Mouse (Mus musculus) stomach, postnatal 0 days (tissue): ENCODE measurements at regions not wholly inside any gene's neighbourhood (a gene's known extent, or its start where the extent isn't known, plus 50 kb on each side); places are given as distances from the start of the nearest gene placed in this dataset.

Source experiments
- ATAC-seq: fragments of 200-750 bp; cut with Nextera tagmentation; 2 replicates; pipeline ENCODE4 v1.8.0; 2017; ENCODE audit not compliant: low FRiP score, low TSS enrichment
- DNase-seq: peaks from one replicate; pipeline ENCODE4 v3.0.0-alpha.2; 2016; ENCODE audit warnings: low spot score
- H3K27ac ChIP-seq: fragments of 300-500 bp; sonication (generic); replicated peaks from 2 replicates; pipeline ENCODE4 v1.5.1; 2014; ENCODE audit warnings: mild to moderate bottlenecking, control low read depth
- H3K27me3 ChIP-seq: fragments of 300-500 bp; sonication (generic); 2 replicates; pipeline ENCODE4 v1.6.1; 2014; ENCODE audit warnings: low read length; ENCODE audit not compliant: control insufficient read depth, insufficient read depth
- H3K36me3 ChIP-seq: fragments of 300-500 bp; sonication (generic); 2 replicates; pipeline ENCODE4 v1.6.1; 2014; ENCODE audit warnings: low read length, mixed read lengths; ENCODE audit not compliant: control insufficient read depth, insufficient read depth
- H3K4me1 ChIP-seq: fragments of 300-500 bp; sonication (generic); replicated peaks from 2 replicates; pipeline ENCODE4 v1.6.1; 2014; ENCODE audit warnings: antibody characterized with exemption; ENCODE audit not compliant: control insufficient read depth, insufficient read depth
- H3K4me2 ChIP-seq: fragments of 300-500 bp; sonication (generic); replicated peaks from 2 replicates; pipeline ENCODE4 v1.6.1; 2014; ENCODE audit warnings: low read depth, mild to moderate bottlenecking, control low read depth, moderate library complexity
- H3K4me3 ChIP-seq: fragments of 300-500 bp; sonication (generic); 2 replicates; pipeline ENCODE4 v1.5.1; 2014; ENCODE audit warnings: low read depth, low read length, control low read depth
- H3K9ac ChIP-seq: fragments of 300-500 bp; sonication (generic); 2 replicates; pipeline ENCODE4 v1.6.1; 2014; ENCODE audit warnings: mild to moderate bottlenecking, low read length, control low read depth, mixed read lengths
- H3K9me3 ChIP-seq: fragments of 300-500 bp; sonication (generic); 2 replicates; pipeline ENCODE4 v1.6.1; 2016; ENCODE audit warnings: low read length; ENCODE audit not compliant: control insufficient read depth
- CTCF ChIP-seq: IDR thresholded peaks from 2 replicates; pipeline ENCODE4 v1.5.1; 2016; ENCODE audit warnings: antibody characterized with exemption, low read depth, mild to moderate bottlenecking, moderate library complexity
- EP300 ChIP-seq: optimal IDR thresholded peaks from 2 replicates; pipeline ENCODE3; 2016; ENCODE audit warnings: antibody characterized with exemption
- WGBS: fragments of 180-500 bp; shearing (Covaris S2); extraction: QIAGEN DNeasy Blood & Tissue Kit; methylation state at CpG from one replicate; pipeline ENCODE4 v1.1.7; 2014; 5-methylcytosine and 5-hydroxymethylcytosine counted together

DNA sequence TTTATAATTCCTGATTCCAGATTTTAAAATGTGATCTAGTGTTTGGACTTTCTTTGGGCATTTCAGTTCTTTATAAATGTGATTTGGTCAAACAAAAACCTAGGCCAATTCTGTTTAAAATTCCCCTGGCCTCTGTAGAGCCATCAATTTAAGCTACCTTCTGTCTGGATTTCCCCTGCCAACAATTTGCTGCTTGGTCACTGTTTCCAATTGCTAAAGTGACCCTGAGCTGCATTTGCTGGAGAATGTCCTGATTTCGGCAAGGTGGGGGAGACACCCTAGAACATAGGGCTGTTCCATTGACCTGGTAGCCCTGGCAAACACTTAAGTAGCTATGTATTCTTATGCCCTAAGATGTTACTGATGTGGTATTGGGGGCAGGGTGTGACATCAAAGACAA lies 386.3 kb upstream of the Pou3f3 start:
- ATAC-seq (no peak), DNase-seq (no peak)
- TF ChIP-seq EP300 (no peak), CTCF (no peak)
- no peak overlapping the region for H3K4me2 ChIP-seq
- 71% methylated on average over 1 of the region's 1 CpGs for WGBS
- no peaks in the 10 kb centered on the region for H3K9me3 ChIP-seq
- H3K9ac ChIP-seq: no peak overlapping the region
- no peak overlapping the region for H3K4me3 ChIP-seq
- H3K36me3 ChIP-seq: no peaks in the 10 kb centered on the region
- no peaks in the 10 kb centered on the region for H3K4me1 ChIP-seq
- H3K27me3 ChIP-seq: no peaks in the 10 kb centered on the region
- no peak overlapping the region for H3K27ac ChIP-seq

DNA sequence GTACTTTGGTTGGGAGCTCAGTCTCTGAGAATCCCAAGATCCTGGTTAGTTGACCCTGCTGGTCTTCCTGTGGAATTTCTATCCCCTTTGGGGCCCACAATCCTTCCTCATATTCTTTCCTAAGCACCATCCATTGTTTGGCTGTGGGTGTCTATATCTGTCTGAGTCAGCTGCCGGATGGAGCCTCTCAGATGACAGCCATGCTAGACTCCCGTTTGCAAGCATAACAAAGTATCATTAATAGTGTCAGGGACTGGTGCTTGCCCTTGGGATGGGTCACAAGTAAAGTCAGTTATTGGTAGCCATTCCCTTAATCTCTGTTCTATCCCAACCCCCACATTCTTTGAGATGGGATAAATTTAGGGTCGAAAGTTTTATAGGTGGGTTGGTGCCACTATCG lies 382.1 kb upstream of the Pou3f3 start:
- WGBS: 69% methylated on average over 4 of the region's 4 CpGs
- no peak overlapping the region for H3K4me3 ChIP-seq
- H3K9me3 ChIP-seq: no peaks in the 10 kb centered on the region
- no peaks in the 10 kb centered on the region for H3K36me3 ChIP-seq
- no peaks in the 10 kb centered on the region for H3K27me3 ChIP-seq
- no peak for ATAC-seq
- H3K27ac ChIP-seq: no peak overlapping the region
- DNase-seq: no peak
- H3K9ac ChIP-seq: no peak overlapping the region
- no peak for TF ChIP-seq EP300
- no peak for TF ChIP-seq CTCF
- no peaks in the 10 kb centered on the region for H3K4me1 ChIP-seq
- H3K4me2 ChIP-seq: no peak overlapping the region

DNA sequence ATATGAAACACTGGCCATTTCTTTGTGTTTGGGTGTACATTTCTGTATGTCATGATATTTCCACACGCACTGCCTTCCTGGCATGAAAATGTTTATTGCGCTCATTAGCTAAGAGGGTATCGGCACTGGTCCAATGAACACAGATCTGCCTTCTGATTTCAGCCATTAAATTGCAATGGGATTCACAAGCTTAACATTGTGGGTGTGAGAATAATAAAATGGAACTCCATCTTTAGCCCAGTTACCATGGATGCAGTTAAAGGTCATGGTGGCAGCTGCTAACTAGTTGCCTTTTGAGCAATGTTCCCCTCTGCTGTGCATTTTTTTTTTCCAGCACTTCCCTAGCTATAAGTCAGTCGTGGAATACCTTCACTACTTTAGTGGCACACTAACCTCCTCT lies 343.7 kb upstream of the Pou3f3 start:
- no peaks in the 10 kb centered on the region for H3K36me3 ChIP-seq
- H3K4me2 ChIP-seq: no peak overlapping the region
- no peak overlapping the region for H3K27ac ChIP-seq
- ATAC-seq (no peak), DNase-seq (no peak)
- no peaks in the 10 kb centered on the region for H3K9me3 ChIP-seq
- WGBS: 81% methylated on average over 4 of the region's 4 CpGs
- no peak for TF ChIP-seq EP300
- TF ChIP-seq CTCF: no peak
- no peaks in the 10 kb centered on the region for H3K27me3 ChIP-seq
- no peak overlapping the region for H3K9ac ChIP-seq
- no peak overlapping the region for H3K4me3 ChIP-seq
- H3K4me1 ChIP-seq: no peaks in the 10 kb centered on the region

GRCm38 (mm10) chr1:42352389-42352788 lies 343.2 kb upstream of the Pou3f3 start:
- no peaks in the 10 kb centered on the region for H3K9me3 ChIP-seq
- H3K4me1 ChIP-seq: no peaks in the 10 kb centered on the region
- H3K4me2 ChIP-seq: no peak overlapping the region
- no peaks in the 10 kb centered on the region for H3K36me3 ChIP-seq
- TF ChIP-seq CTCF (no peak), EP300 (no peak)
- H3K27me3 ChIP-seq: no peaks in the 10 kb centered on the region
- ATAC-seq: no peak
- no peak overlapping the region for H3K27ac ChIP-seq
- 80% methylated on average over 13 of the region's 13 CpGs for WGBS
- H3K4me3 ChIP-seq: no peak overlapping the region
- DNase-seq: no peak
- H3K9ac ChIP-seq: no peak overlapping the region

DNA sequence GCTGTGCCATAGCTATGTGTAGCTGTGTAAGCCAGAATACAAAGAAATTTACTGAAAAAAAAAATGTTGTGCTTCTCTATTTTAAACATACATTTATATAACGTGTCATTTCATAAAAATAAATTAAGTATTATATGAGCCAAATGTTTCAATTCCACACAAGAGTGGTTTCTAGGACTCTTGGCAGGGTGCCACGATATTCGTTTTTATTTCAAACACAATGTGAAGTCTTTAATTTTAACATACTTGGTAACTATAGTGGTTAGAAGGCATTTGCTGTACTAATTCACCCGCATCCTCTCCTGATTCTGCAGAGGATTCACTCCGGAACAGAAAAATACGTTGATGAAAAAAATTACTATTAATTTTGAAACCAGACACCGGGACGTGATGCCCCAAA lies 342.5 kb upstream of the Pou3f3 start:
- H3K9ac ChIP-seq: no peak overlapping the region
- no peak for DNase-seq
- no peak for TF ChIP-seq EP300
- TF ChIP-seq CTCF: no peak
- H3K4me1 ChIP-seq: no peaks in the 10 kb centered on the region
- no peak for ATAC-seq
- no peak overlapping the region for H3K4me3 ChIP-seq
- no peak overlapping the region for H3K27ac ChIP-seq
- no peaks in the 10 kb centered on the region for H3K9me3 ChIP-seq
- H3K36me3 ChIP-seq: no peaks in the 10 kb centered on the region
- WGBS: 50% methylated on average over 8 of the region's 8 CpGs
- H3K4me2 ChIP-seq: no peak overlapping the region
- no peaks in the 10 kb centered on the region for H3K27me3 ChIP-seq

GRCm38 (mm10) chr1:42354020-42354419 lies 341.5 kb upstream of the Pou3f3 start:
- ATAC-seq: no peak
- no peak overlapping the region for H3K27ac ChIP-seq
- H3K4me1 ChIP-seq: no peaks in the 10 kb centered on the region
- TF ChIP-seq CTCF (no peak), EP300 (no peak)
- H3K4me3 ChIP-seq: no peak overlapping the region
- 88% methylated on average over 6 of the region's 6 CpGs for WGBS
- no peaks in the 10 kb centered on the region for H3K27me3 ChIP-seq
- no peaks in the 10 kb centered on the region for H3K9me3 ChIP-seq
- H3K36me3 ChIP-seq: no peaks in the 10 kb centered on the region
- no peak overlapping the region for H3K9ac ChIP-seq
- no peak overlapping the region for H3K4me2 ChIP-seq
- no peak for DNase-seq

DNA sequence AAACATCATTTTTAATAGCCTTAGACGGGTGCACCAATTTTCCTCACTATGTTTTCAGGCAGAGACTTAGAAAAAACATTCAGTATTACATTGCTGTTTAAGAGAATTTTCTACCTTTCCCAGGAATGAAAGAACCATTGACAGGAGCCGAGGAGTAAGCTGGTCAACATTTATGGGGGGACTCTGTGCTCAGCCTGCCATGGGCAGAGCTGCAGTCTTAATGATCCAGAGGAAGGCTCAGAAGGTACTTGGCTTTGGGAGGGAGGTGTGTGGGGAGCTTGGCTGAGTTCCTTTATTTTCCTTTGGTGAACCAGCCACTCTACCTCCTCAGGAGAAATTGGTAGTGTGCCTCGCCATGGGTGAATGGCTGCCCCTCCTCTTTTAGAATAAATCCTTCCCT lies 333.1 kb upstream of the Pou3f3 start:
- Histone ChIP-seq H3K36me3 (no peaks in the 10 kb centered on the region), H3K4me1 (no peaks in the 10 kb centered on the region), H3K4me3 (no peak overlapping the region), H3K27me3 (no peaks in the 10 kb centered on the region), H3K4me2 (no peak overlapping the region), H3K27ac (no peak overlapping the region), H3K9ac (no peak overlapping the region), H3K9me3 (no peaks in the 10 kb centered on the region)
- 74% methylated on average over 3 of the region's 3 CpGs for WGBS
- DNase-seq: no peak
- no peak for ATAC-seq
- no peak for TF ChIP-seq EP300
- TF ChIP-seq CTCF: no peak
